Mouse (Mus musculus) inflammation-experienced regulatory T-cells, adult 6 months (primary cell): Measurements from ENCODE around the gene Zfp804a. TPM values are rescaled to one million over a fixed set of nuclear protein-coding genes. Genes with fewer than 3 reads are reported as not detected.

ENCODE experiments used
- ATAC-seq: one replicate; pipeline ENCODE4 v1.8.0; 2017
- polyA plus RNA-seq, 3 experiments: library from polyadenylated mRNA; unstranded; fragments of 100-300 nt; shearing (Covaris generic); gene quantifications; one replicate each; pipeline ENCODE4 v1.2.1; 2017

Zfp804a gene
- polyA plus RNA-seq, 3 experiments from 2014 or later: not detected

DNA sequence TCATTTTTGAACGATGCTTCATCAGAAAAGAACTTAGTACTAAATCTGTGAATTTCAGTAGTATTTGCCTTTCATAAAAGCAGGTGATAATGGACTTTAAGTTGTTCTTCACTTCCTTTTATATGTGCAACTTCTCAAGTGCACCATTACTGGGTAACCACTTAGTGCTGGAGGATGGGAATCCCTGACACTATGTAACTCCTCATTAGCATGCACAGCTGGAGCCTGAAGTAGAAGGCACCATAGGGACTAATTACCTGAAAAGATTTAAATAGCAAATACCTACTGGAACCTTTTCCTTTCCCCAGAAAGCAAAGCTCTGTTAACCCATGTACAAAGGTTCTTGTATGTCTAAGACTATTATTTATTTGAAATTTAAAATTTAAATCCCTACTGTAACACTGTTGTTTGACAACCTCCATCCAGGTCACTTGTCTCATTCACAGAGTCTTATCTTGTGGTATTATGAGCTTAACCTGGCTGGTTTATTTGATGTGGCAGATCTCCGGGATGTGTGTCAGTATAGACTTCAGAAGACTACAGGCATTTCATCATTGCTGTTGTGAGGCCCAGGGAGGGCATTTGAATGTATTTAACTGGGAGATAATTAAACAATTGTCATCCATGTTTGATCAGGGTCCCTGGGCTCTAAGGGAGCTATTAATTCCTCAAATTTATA is 229.7 kb downstream of the Zfp804a start:
- ATAC-seq: no peak

DNA sequence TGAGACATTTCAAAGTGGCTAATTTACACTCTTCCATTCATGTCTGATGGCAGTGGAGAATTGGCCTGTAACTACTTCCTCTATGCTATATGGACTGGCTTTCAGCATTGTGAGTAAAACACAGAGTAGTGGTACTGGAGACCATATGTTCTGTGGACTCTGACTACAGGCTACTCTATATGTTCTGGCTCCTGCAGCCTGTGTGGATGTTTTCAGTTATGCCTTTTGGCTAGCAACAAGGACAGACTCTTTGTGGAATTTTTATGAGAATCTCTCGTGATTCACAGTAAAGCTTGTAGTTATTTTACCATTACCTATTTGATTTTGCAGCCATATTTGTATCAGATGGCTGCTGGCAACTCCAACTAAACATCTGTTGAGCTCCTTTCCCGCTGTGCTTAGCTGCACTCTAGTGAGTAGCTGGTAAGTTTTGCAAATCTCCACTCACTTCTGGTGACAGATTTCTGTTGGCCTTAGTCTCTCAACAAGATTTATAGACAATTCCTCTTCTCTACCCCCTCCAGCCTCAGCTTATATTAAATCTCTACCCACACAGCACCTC is 242.0 kb downstream of the Zfp804a start:
- no peak for ATAC-seq
